Mouse (Mus musculus) left cerebral cortex, postnatal 25 days (tissue): ENCODE data around the gene Bend7. TPM values are rescaled to one million over a fixed set of nuclear protein-coding genes. Genes with fewer than 3 reads are reported as not detected.

Experiments used
- DNase-seq, 2 experiments: peaks; one replicate each; pipeline ENCODE4 v3.0.0; 2022; ENCODE audit warnings: low spot score in 2 of 2, mixed read lengths in 1 of 2
- intact Hi-C: fragments of 180-260 bp; cut with DNase I; formaldehyde crosslinking; loops from one replicate; pipeline ENCODE4 v1.15.1; 2025
- total RNA-seq, 2 experiments: library from RNA; stranded (reverse); gene quantifications; 2 replicates each; pipeline ENCODE4 v1.2.3; 2021

Bend7 gene
- total RNA-seq, 2 experiments from 2014 or later: 2.5 to 3.5 TPM

DNA sequence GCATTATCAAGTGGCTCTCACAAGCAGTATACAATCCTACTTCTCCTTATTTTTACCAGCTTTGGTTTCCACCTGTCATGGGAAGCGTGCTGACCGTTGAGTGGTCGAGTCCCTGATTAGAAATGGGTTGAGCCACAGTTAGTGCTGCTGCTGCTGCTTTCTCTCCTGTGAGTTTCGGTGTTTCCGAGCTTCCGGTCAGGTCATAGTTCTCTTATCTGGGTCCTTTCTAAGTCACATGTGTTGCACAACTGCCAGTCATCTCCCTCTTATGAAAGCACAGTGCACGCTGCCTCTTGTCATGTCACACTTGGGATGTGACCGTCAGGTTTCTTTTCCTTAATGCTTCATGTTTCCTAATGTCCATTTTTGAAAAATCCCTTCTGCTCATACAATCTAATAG, 59.7 kb downstream of the Bend7 start:
- no peak for DNase-seq
- intact Hi-C loops: no loop called here

- DNase-seq: no peak
- intact Hi-C loops: no loop called here
These were observed 64.0 kb downstream of the Bend7 start for GRCm38 (mm10) chr2:4781641-4782040.

GRCm38 (mm10) chr2:4782401-4782800, 64.8 kb downstream of the Bend7 start:
- intact Hi-C loops: no loop called here
- DNase-seq: no peak

DNA sequence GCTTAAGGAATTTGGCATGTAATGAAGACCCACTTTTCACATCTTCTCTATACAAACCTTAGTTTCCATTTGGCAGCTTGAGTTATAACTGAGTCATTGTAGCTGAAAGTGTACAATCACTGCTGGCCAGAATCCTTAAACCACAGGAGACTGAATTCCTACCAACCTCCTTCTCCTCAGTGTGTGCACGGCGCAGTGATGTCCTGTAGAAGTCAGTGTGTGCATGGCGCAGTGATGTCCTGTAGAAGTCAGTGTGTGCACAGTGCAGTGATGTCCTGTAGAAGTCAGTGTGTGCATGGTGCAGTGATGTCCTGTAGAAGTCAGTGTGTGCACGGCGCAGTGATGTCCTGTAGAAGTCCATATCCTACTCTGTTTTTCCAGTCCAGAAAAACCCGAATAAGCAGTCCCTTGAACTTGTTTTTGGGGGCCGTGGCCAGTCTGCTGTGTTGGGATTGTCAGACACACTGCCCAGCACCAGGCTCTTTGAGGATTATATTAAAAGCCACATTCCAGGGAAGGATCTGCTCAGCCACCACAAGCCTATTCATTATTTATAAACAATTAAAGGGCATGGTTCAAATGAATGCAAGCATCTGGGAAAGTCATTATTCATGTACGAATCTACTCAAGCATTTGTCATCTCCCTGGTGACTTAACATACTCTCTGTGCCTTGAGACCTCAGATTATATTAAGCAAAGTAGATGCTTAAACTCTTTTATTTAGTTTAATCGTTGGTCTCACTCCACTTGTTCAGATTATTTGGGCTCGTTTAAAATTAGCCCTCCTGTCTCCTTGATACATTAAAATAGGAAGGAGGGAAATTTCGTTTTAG, 65.4 kb downstream of the Bend7 start:
- intact Hi-C loops: no loop called here
- DNase-seq: no peak

DNA sequence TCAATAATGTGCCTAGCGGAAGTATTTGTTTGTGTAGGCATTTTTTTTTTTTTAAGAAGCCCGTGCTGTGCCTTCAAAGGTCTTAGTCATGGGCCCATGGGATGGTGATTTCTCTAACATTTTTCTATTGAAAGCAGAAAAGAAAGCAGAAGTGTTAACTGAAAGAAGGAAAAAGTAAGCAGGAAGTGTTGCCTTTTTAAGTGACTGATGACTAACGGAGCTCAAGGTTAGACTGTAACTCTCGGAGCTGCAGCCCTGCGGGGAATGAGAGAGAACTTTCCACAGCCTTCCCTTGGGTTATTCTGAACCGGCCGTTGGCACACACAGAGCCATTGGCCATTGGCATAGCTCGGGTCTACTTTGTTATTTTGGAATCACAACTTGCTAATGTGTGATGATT, 66.4 kb downstream of the Bend7 start:
- no peak for DNase-seq
- intact Hi-C loops: no loop called here

DNA sequence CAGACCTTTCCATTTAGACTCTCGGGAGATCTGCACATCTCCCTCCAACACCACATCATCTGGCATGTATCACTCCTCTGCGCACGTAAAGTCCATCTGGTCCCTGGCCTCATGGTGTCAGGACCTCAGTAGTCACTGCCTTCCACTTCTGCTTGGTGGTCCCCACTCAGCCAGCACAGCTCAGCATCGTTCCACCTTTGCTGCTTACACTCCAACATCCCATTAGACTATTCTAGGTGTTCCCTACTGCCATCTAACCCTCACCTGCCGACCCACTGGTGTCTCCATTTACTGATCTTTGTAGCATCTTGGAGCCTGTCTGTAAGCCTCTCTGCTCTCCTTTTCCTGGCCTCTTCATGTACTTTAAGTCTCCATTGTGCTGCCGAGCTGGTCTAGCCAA, 67.4 kb downstream of the Bend7 start:
- no peak for DNase-seq
- intact Hi-C loops: no loop called here

DNA sequence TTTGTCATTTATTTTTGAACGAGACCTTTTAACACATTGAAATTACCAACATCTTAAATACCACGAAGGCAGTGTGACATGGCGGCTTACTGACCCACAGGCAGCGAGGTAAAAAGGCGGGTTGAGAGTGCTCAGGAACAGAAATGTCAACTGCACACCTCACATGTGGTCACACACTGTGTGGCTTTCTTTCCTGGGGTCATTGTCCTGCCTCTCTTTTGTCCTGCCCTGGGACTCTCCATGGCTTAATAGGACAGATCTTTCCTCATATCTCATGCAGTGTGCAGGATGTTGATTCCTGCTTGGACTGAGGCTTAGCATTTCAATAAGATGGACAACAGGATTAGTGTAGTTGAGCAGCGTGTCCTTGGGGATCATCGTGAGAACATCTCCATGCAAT, 69.6 kb downstream of the Bend7 start:
- no peak for DNase-seq

GRCm38 (mm10) chr2:4791646-4792045, 74.0 kb downstream of the Bend7 start:
- intact Hi-C loops: no loop called here
- DNase-seq: no peak

More for the DNA sequence above, 69.6 kb downstream of the Bend7 start:
- intact Hi-C loops: no loop called here

DNA sequence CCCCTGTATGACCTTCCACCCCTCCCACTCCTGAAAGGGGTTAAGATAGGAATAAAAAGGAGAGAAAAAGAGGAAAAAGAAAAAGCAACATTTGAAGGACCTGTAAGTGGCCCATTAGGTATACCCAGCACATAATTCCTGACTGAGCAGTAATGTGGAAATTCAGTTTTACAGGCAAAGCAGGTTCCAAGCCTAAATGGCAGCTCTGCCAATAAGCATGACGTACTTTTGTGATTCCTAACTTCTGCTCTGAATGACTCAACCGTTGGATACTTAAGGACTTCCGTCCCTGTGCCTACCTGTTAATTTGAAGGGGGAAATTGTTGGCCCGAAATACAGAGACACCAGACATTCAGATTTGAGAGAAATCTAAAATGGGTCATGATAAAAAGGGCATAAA, 74.9 kb downstream of the Bend7 start:
- DNase-seq: peak in 1 of 2 experiments; percentile 3
- intact Hi-C loops: no loop called here

- DNase-seq: no peak
- intact Hi-C loops: no loop called here
These were observed 85.0 kb downstream of the Bend7 start for GRCm38 (mm10) chr2:4802395-4803176.

GRCm38 (mm10) chr2:4816308-4816707, 98.7 kb downstream of the Bend7 start:
- DNase-seq: no peak
- intact Hi-C loops: no loop called here

GRCm38 (mm10) chr2:4817678-4818077, 100.0 kb downstream of the Bend7 start:
- no peak for DNase-seq
- intact Hi-C loops: no loop called here

DNA sequence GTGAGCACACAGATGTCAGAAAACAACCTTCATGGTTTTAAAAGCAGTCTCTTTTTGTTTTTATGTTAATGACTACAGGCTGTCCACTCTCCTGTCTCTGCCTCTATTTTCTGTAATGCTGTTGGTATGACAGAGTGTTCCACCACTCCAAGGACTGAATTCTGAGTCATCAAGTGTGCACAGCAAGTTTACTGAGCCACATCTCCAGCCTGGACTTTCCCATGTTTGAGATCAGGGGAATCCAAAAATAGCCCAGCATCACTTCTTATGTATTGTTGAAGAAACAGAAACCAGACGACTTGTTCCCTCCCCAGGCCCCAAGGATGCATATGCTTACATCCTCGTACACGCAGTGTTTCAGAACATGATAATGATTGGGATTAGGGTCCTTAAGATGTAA, 102.6 kb downstream of the Bend7 start:
- intact Hi-C loops: no loop called here
- DNase-seq: no peak

GRCm38 (mm10) chr2:4824067-4824466, 106.4 kb downstream of the Bend7 start:
- intact Hi-C loops: no loop called here
- no peak for DNase-seq

GRCm38 (mm10) chr2:4828032-4828431, 110.4 kb downstream of the Bend7 start:
- intact Hi-C loops: no loop called here

DNA sequence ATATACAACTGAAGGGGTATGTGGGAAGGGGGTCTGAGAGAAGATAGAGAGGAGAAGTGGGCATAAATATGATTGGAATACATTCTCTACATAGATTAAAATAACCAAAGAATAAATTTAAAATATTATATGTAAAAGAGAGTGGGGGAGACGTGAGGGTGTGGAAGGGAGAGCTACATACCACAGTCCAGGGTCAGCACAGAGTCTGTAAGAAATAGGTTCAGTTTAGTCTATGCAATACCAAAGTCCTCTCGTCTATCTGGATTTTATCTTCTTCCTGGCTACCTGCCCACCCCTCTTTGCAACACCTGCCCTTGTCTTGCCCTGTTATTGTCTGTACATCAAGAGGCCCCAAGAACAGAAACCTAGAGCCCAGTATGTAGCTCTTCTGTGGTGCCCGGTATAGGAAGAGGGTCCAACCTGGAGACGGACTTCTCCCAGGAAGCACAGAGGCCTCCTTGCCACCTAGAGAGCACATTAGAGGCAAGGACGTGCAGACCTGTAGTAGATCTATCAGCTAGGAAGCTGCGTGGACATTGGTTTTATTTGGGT, 110.9 kb downstream of the Bend7 start:
- no peak for DNase-seq

More at GRCm38 (mm10) chr2:4828032-4828431, 110.4 kb downstream of the Bend7 start:
- DNase-seq: no peak

DNA sequence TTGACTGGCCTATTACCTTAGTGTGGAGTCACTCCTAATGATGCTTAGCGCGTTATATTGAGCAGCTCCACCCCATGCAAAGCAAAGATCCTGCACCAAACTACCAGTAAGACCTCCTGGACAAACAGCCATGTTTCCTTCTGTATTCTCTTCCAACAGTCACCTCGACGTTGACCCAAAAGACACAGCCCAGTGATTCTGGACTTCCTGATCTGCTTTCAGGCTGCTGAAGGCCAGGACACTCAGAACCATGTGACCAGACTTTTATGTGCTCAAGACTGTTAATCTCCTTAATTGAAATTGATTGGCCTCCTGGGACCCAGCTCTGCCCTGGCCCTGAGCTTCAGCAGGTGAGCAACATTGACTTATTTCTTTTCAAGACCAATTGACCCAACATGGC, 111.4 kb downstream of the Bend7 start:
- intact Hi-C loops: no loop called here
- no peak for DNase-seq

More for the DNA sequence above, 110.9 kb downstream of the Bend7 start:
- intact Hi-C loops: no loop called here

- intact Hi-C loops: loop anchor here (5.0 kb wide), 1 partner anchor 157 kb away; no protein-coding TSS in a partner anchor
- no peak for DNase-seq
These were observed 111.9 kb downstream of the Bend7 start for GRCm38 (mm10) chr2:4829489-4830065.

DNA sequence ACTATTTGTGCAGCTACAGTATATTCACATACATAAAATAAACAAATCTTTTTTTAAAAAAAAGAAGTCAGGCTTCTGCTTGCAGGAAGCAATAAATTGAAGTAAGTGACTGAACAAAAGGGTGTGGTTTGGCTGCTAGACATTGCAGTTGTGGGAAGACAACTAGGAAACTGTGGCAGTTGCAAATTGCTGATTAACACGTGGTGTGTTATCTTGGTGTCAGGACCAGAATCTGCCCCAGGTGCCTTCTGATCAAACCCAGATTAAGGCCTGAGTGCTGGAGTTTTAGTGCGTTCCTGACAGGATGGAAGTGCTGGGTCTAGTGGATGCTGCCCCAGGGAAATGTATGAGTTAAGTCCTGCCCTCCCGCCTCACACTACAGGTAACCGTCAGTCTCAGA, 113.9 kb downstream of the Bend7 start:
- intact Hi-C loops: loop anchor here (5.0 kb wide), 1 partner anchor 159 kb away; no protein-coding TSS in a partner anchor
- DNase-seq: no peak

DNA sequence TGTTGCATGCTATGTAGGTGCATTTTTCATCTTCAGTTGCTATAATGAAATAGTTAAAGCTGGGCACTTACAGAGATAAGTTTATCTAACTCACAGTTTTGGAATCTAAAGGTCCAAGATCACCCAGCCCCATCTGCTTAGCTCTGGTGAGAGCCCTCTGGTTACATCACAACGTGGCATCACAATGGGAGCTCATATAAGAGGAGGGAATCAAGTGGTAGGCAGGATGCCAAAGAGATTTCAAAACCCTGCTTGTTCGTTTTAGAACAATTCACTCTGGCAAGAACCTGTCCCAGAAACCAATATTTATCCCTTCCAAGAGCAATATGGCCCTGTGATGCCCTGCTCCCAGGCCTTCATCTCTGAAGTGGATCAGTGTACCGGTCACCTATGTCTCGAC, 114.5 kb downstream of the Bend7 start:
- no peak for DNase-seq
- intact Hi-C loops: loop anchor here (5.0 kb wide), 1 partner anchor 160 kb away; no protein-coding TSS in a partner anchor
